In genomic region chr8:105856168-105856835, GRCm38 (mm10) we compare ENCODE assay signal across 8 mouse cellular contexts. TPM values are rescaled to one million over a fixed set of nuclear protein-coding genes. Genes with fewer than 3 reads are reported as not detected.
A peak's percentile ranks its signal among the peaks of the same experiment; 100 is the strongest.
DNase-seq lines count a peak whose midpoint lies in the region; ATAC-seq and TF ChIP-seq lines count a peak whose summit lies in the region.

No protein-coding gene starts in this region.

- no peak for ATAC-seq in heart, postnatal 0 days (ENCODE audit: insufficient read depth, low read depth)
- no peak for ATAC-seq in G1E (ENCODE audit: extremely low read depth, insufficient number of reproducible peaks, low FRiP score, poor library complexity, severe bottlenecking)
- ATAC-seq in forebrain, postnatal 0 days, result no peak

- H3K79me2 ChIP-seq in macrophage (ENCODE audit: inconsistent target), result peaks cover 32% of the 10 kb centered on the region

- peak overlapping the region; percentile 91 for H3K4me2 ChIP-seq in heart, postnatal 0 days (ENCODE audit: low read depth, low read length)
- peak overlapping the region; percentile 92 for H3K4me2 ChIP-seq in forebrain, postnatal 0 days (ENCODE audit: low read depth)

- H3K4me3 ChIP-seq in heart, postnatal 0 days (ENCODE audit: low read depth, low read length), result peak overlapping the region; percentile 68
- H3K4me3 ChIP-seq in G1E (ENCODE audit: low read depth, low read length), result peak overlapping the region; percentile 77
- H3K4me3 ChIP-seq in forebrain, postnatal 0 days (ENCODE audit: low read depth, low read length), result peak overlapping the region; percentile 83
- peak overlapping the region; percentile 54 for H3K4me3 ChIP-seq in macrophage (ENCODE audit: inconsistent target)

- no peak for TF ChIP-seq EP300 in heart, postnatal 0 days (IDR thresholded peaks at IDR 0.05; ENCODE audit: low read depth)

- intact Hi-C loops in heart, postnatal 10 days (cut with DNase I), result no loop called here

- H3K9me3 ChIP-seq in heart, postnatal 0 days (replicated peaks; ENCODE audit: control insufficient read depth, low read length), result no peaks in the 10 kb centered on the region
- H3K9me3 ChIP-seq in G1E (replicated peaks), result no peaks in the 10 kb centered on the region
- no peaks in the 10 kb centered on the region for H3K9me3 ChIP-seq in forebrain, postnatal 0 days (ENCODE audit: low read length)

- H3K27me3 ChIP-seq in heart, postnatal 0 days (ENCODE audit: control insufficient read depth, insufficient read depth, low read length), result no peaks in the 10 kb centered on the region
- no peaks in the 10 kb centered on the region for H3K27me3 ChIP-seq in G1E (ENCODE audit: insufficient read depth, low read length)
- H3K27me3 ChIP-seq in forebrain, postnatal 0 days (ENCODE audit: insufficient read depth, low read length), result no peaks in the 10 kb centered on the region

- H3K27ac ChIP-seq in heart, postnatal 0 days (ENCODE audit: low read depth), result peak overlapping the region; percentile 84
- peak overlapping the region; percentile 85 for H3K27ac ChIP-seq in forebrain, postnatal 0 days (ENCODE audit: low read depth, low read length)
- H3K27ac ChIP-seq in macrophage, result 0 out of 2 replicates have a peak overlapping the region, but pooled peaks have one; percentile 17

- no peaks in the 10 kb centered on the region for H3K36me3 ChIP-seq in heart, postnatal 0 days (replicated peaks; ENCODE audit: control insufficient read depth, insufficient read depth, low read length)
- peaks cover 27% of the 10 kb centered on the region for H3K36me3 ChIP-seq in G1E (replicated peaks)
- H3K36me3 ChIP-seq in forebrain, postnatal 0 days (ENCODE audit: insufficient read depth), result no peaks in the 10 kb centered on the region
- H3K36me3 ChIP-seq in macrophage (ENCODE audit: inconsistent target), result no peaks in the 10 kb centered on the region

- peak overlapping the region; percentile 70 for H3K9ac ChIP-seq in heart, postnatal 0 days (replicated peaks; ENCODE audit: low read depth, low read length)
- peak overlapping the region; percentile 61 for H3K9ac ChIP-seq in forebrain, postnatal 0 days

- 7% methylated on average over 15 of the region's 15 CpGs for WGBS in heart, postnatal 0 days
- 28% methylated on average over 15 of the region's 15 CpGs for WGBS in forebrain, postnatal 0 days
- whole genome bisulfite sequencing in macrophage (ENCODE audit: missing documents), result 39% methylated on average over 15 of the region's 15 CpGs

- TF ChIP-seq CTCF in heart, postnatal 0 days (IDR thresholded peaks at IDR 0.05; ENCODE audit: low read depth), result no peak
- TF ChIP-seq CTCF in G1E (IDR thresholded peaks at IDR 0.05; ENCODE audit: low read depth, low read length), result no peak
- no peak for TF ChIP-seq CTCF in forebrain, postnatal 0 days (IDR thresholded peaks at IDR 0.05; ENCODE audit: low read depth)

- no peak for DNase-seq in heart, postnatal 0 days (ENCODE audit: low spot score)
- DNase-seq in heart, postnatal 10 days, result no peak
- DNase-seq in G1E (ENCODE audit: low spot score), result no peak
- DNase-seq in forebrain, postnatal 0 days, result no peak
- no peak for DNase-seq in B cell, adult 2 months
- no peak for DNase-seq in adrenal gland, postnatal 14 days
- no peak for DNase-seq in cerebellum, adult 18-20 months

- peaks cover 27% of the 10 kb centered on the region for H3K4me1 ChIP-seq in heart, postnatal 0 days (ENCODE audit: control insufficient read depth, insufficient read depth)
- H3K4me1 ChIP-seq in G1E (ENCODE audit: insufficient read depth, low read depth, low read length), result peaks cover 57% of the 10 kb centered on the region
- H3K4me1 ChIP-seq in forebrain, postnatal 0 days (ENCODE audit: insufficient read depth), result peaks cover 17% of the 10 kb centered on the region; the same call in 1 of the 2 replicates

RNA-seq across cellular contexts. Expression of gene Thap11, which starts 1.4 kb away (rescaled TPM):
- total RNA-seq in heart, postnatal 0 days (2014; rRNA removed; ENCODE audit: low replicate concordance), result 59.5 and 81.1 TPM in 2 replicates
- 35.5 and 36.6 TPM in 2 replicates for polyA plus RNA-seq in heart, postnatal 0 days (2015; fragmentation: Nextera tagmentation; extraction: Ambion mirVana)
- total RNA-seq in heart, postnatal 10 days (2021), result 10 to 100 TPM; 27.5 to 31.9 TPM
- total RNA-seq in G1E (2014; fragmentation: Nextera tagmentation), result 18.1 and 22.5 TPM in 2 replicates
- total RNA-seq in G1E (2017), result 35.8 and 42.5 TPM in 2 replicates
- polyA plus RNA-seq in G1E (2012), result 31.7 and 34.2 TPM in 2 replicates
- total RNA-seq in forebrain, postnatal 0 days (2014; rRNA removed), result 60.4 and 81.9 TPM in 2 replicates
- polyA plus RNA-seq in forebrain, postnatal 0 days (2015; fragmentation: Nextera tagmentation; extraction: Ambion mirVana), result 48.6 and 57.2 TPM in 2 replicates
- total RNA-seq in macrophage (2018; cell fraction: chromatin; rRNA removed), result 1 to 10 TPM in 15 of 26 experiments, under 1 TPM in 6, not detected in 5; 0.47 to 8.6 (median 1.4) TPM
- 10 to 100 TPM in 20 of 26 experiments, 1 to 10 TPM in 6; 6.1 to 27.5 (median 17.0) TPM for total RNA-seq in macrophage (2018; cell fraction: cytosol; rRNA removed)
- 10 to 100 TPM in 5 of 26 experiments, 1 to 10 TPM in 21; 1.1 to 14.5 (median 6.3) TPM for total RNA-seq in macrophage (2018; cell fraction: nucleus; rRNA removed)
- polyA plus RNA-seq in macrophage (2018), result 8.3 to 23.6 TPM (median 20.4 TPM) in 3 replicates
- total RNA-seq in adrenal gland, postnatal 14 days (2021), result 30.9 and 31.0 TPM in 2 replicates

RNA-seq across cellular contexts. Expression of gene Cenpt, which starts 3.2 kb away (rescaled TPM):
- 28.3 and 32.2 TPM in 2 replicates for total RNA-seq in heart, postnatal 0 days (2014; rRNA removed; ENCODE audit: low replicate concordance)
- polyA plus RNA-seq in heart, postnatal 0 days (2015; fragmentation: Nextera tagmentation; extraction: Ambion mirVana), result 11.5 and 12.9 TPM in 2 replicates
- total RNA-seq in heart, postnatal 10 days (2021), result 1 to 10 TPM; 8.4 to 8.5 TPM
- 25.2 and 31.4 TPM in 2 replicates for total RNA-seq in G1E (2014; fragmentation: Nextera tagmentation)
- 14.4 and 14.6 TPM in 2 replicates for total RNA-seq in G1E (2017)
- 12.7 and 12.9 TPM in 2 replicates for polyA plus RNA-seq in G1E (2012)
- total RNA-seq in forebrain, postnatal 0 days (2014; rRNA removed), result 42.4 and 44.7 TPM in 2 replicates
- 39.0 and 42.8 TPM in 2 replicates for polyA plus RNA-seq in forebrain, postnatal 0 days (2015; fragmentation: Nextera tagmentation; extraction: Ambion mirVana)
- 10 to 100 TPM; 13.8 to 71.8 (median 29.6) TPM for total RNA-seq in macrophage (2018; cell fraction: chromatin; rRNA removed)
- total RNA-seq in macrophage (2018; cell fraction: cytosol; rRNA removed), result 1 to 10 TPM; 5.8 to 10.0 (median 7.8) TPM
- 10 to 100 TPM in 24 of 26 experiments, 1 to 10 TPM in 2; 6.8 to 55.5 (median 18.6) TPM for total RNA-seq in macrophage (2018; cell fraction: nucleus; rRNA removed)
- 7.2 to 13.3 TPM (median 8.2 TPM) in 3 replicates for polyA plus RNA-seq in macrophage (2018)
- 8.5 and 11.2 TPM in 2 replicates for total RNA-seq in adrenal gland, postnatal 14 days (2021)

RNA-seq across cellular contexts. Expression of gene Nutf2, which starts 4.1 kb away (rescaled TPM):
- 19.4 and 38.0 TPM in 2 replicates for total RNA-seq in heart, postnatal 0 days (2014; rRNA removed; ENCODE audit: low replicate concordance)
- 135 and 147 TPM in 2 replicates for polyA plus RNA-seq in heart, postnatal 0 days (2015; fragmentation: Nextera tagmentation; extraction: Ambion mirVana)
- 10 to 100 TPM; 41.9 to 46.2 TPM for total RNA-seq in heart, postnatal 10 days (2021)
- total RNA-seq in G1E (2014; fragmentation: Nextera tagmentation) (378 and 465 TPM in 2 replicates), G1E (2017) (87.1 and 116 TPM in 2 replicates)
- polyA plus RNA-seq in G1E (2012) (284 and 322 TPM in 2 replicates), macrophage (2018) (53.1 to 154 TPM (median 76.1 TPM) in 3 replicates)
- 70.4 and 89.5 TPM in 2 replicates for total RNA-seq in forebrain, postnatal 0 days (2014; rRNA removed)
- 142 and 146 TPM in 2 replicates for polyA plus RNA-seq in forebrain, postnatal 0 days (2015; fragmentation: Nextera tagmentation; extraction: Ambion mirVana)
- total RNA-seq in macrophage (2018; cell fraction: chromatin; rRNA removed), result 10 to 100 TPM in 15 of 26 experiments, 1 to 10 TPM in 7, not detected in 4; 3.1 to 27.1 (median 13.1) TPM
- 10 to 100 TPM; 36.2 to 66.6 (median 50.1) TPM for total RNA-seq in macrophage (2018; cell fraction: cytosol; rRNA removed)
- total RNA-seq in macrophage (2018; cell fraction: nucleus; rRNA removed), result 10 to 100 TPM in 15 of 26 experiments, 1 to 10 TPM in 10, not detected in 1; 4.8 to 43.3 (median 14.3) TPM
- 22.3 and 41.4 TPM in 2 replicates for total RNA-seq in adrenal gland, postnatal 14 days (2021)

RNA-seq across cellular contexts. Expression of gene Edc4, which starts 24.4 kb away (rescaled TPM):
- 44.3 and 44.9 TPM in 2 replicates for total RNA-seq in heart, postnatal 0 days (2014; rRNA removed; ENCODE audit: low replicate concordance)
- polyA plus RNA-seq in heart, postnatal 0 days (2015; fragmentation: Nextera tagmentation; extraction: Ambion mirVana), result 15.1 and 18.1 TPM in 2 replicates
- 10 to 100 TPM; 30.9 to 32.5 TPM for total RNA-seq in heart, postnatal 10 days (2021)
- total RNA-seq in G1E (2014; fragmentation: Nextera tagmentation) (32.7 and 53.4 TPM in 2 replicates), G1E (2017) (39.7 and 43.0 TPM in 2 replicates)
- polyA plus RNA-seq in G1E (2012) (27.4 and 29.7 TPM in 2 replicates), macrophage (2018) (12.6 to 19.5 TPM (median 14.6 TPM) in 3 replicates)
- 85.3 and 96.7 TPM in 2 replicates for total RNA-seq in forebrain, postnatal 0 days (2014; rRNA removed)
- 36.1 and 41.7 TPM in 2 replicates for polyA plus RNA-seq in forebrain, postnatal 0 days (2015; fragmentation: Nextera tagmentation; extraction: Ambion mirVana)
- total RNA-seq in macrophage (2018; cell fraction: chromatin; rRNA removed), result 100 to 1,000 TPM in 3 of 26 experiments, 10 to 100 TPM in 23; 50.8 to 147 (median 78.8) TPM
- 10 to 100 TPM; 10.9 to 22.4 (median 16.1) TPM for total RNA-seq in macrophage (2018; cell fraction: cytosol; rRNA removed)
- total RNA-seq in macrophage (2018; cell fraction: nucleus; rRNA removed), result 10 to 100 TPM; 21.9 to 58.6 (median 36.2) TPM
- total RNA-seq in adrenal gland, postnatal 14 days (2021), result 30.1 and 33.5 TPM in 2 replicates

RNA-seq across cellular contexts. Expression of gene Tsnaxip1, which starts 28.8 kb away (rescaled TPM):
- total RNA-seq in heart, postnatal 0 days (2014; rRNA removed; ENCODE audit: low replicate concordance), result not detected in 2 replicates
- 0.30 TPM in 1 of 2 replicates, not detected in the other for polyA plus RNA-seq in heart, postnatal 0 days (2015; fragmentation: Nextera tagmentation; extraction: Ambion mirVana)
- not detected for total RNA-seq in heart, postnatal 10 days (2021)
- total RNA-seq in G1E (2014; fragmentation: Nextera tagmentation) (not detected in 2 replicates), G1E (2017) (0.06 and 0.16 TPM in 2 replicates)
- polyA plus RNA-seq in G1E (2012) (not detected in 2 replicates), macrophage (2018) (not detected in 3 replicates)
- 0.67 and 1.2 TPM in 2 replicates for total RNA-seq in forebrain, postnatal 0 days (2014; rRNA removed)
- 0.92 and 1.1 TPM in 2 replicates for polyA plus RNA-seq in forebrain, postnatal 0 days (2015; fragmentation: Nextera tagmentation; extraction: Ambion mirVana)
- total RNA-seq in macrophage (2018; cell fraction: chromatin; rRNA removed), result not detected
- total RNA-seq in macrophage (2018; cell fraction: cytosol; rRNA removed), result under 1 TPM in 1 of 26 experiments, not detected in 25; 0.08 TPM
- total RNA-seq in macrophage (2018; cell fraction: nucleus; rRNA removed), result not detected
- not detected in 2 replicates for total RNA-seq in adrenal gland, postnatal 14 days (2021)

Comparison
In these comparisons a context has a peak if more than half of its experiments do, and no peak if none do; other contexts are left out.
1. H3K27ac ChIP-seq: peak in every context shown above with its lines; median percentile 85 in forebrain, postnatal 0 days; 84 in heart, postnatal 0 days; 17 in macrophage.